Mouse (Mus musculus) NIH3T3 (cell line): Measurements from ENCODE around the gene Olfm2.

Experiments used
- DNase-seq: peaks from one replicate; pipeline ENCODE4 v3.0.0-alpha.2; 2012; ENCODE audit warnings: low read depth

Olfm2 gene

DNA sequence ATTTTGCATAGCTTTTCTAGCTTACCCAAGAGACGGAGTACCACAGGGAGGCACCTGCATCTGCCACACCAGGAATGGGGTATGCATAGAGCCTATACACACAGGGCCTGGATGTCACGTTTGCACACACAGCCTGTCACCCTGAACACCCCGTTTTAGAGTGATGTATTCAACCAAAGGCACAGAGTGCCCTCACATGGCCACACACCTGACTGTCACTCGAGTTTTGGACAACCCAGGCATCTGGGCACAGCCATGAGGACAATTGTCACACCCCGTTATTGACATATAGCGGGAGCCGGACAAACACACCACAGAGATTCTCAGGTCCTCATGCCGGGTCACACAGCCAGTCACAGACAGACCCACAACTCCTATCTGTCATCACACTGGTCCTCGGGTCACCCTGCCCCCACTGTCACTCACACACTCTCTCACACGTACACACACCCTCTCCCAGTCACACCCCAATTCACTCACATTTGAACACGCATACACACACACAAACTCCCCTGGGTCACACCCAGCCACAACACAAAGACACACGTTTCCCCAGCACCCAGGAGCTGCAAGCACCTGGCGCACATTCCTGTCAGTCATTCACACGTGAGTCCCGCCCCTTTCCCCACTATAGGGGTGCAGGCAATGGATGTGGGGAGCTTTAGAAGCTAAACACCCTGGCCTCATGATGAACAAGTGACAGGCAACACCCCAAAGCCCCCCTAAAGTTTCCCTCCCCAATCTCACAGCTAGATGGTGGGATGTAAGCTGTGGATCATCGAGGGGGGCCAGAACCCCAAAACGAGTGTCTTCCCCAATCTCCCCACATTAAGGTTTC, 801 bp downstream of the Olfm2 start:
- DNase-seq = no peak

- peak; percentile 13 for DNase-seq
Observed at GRCm38 (mm10) chr9:20743946-20744738, 2.0 kb downstream of the Olfm2 start.

DNA sequence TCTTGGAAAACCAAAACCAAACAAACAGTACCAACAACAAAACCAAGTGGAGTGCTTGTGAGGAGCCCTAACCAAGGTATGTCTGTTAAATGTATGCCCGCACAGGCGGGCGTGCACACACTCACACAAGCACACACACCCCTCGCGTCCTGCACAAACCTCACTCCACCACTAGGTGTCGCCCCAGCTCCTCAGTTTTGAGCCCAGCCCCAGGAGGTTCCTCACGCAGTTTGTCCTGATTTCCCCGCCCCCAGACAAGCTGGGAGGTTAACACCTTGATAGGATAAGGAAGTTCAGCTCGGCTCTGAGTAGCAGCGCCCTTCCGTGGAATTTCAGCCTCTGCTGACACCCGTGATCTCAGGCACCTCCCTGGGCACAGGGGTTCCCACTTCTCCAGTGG, 5.7 kb downstream of the Olfm2 start:
- peak; percentile 91 for DNase-seq

- peak; percentile 73 for DNase-seq
Observed at GRCm38 (mm10) chr9:20738251-20738999, 7.7 kb downstream of the Olfm2 start.

DNA sequence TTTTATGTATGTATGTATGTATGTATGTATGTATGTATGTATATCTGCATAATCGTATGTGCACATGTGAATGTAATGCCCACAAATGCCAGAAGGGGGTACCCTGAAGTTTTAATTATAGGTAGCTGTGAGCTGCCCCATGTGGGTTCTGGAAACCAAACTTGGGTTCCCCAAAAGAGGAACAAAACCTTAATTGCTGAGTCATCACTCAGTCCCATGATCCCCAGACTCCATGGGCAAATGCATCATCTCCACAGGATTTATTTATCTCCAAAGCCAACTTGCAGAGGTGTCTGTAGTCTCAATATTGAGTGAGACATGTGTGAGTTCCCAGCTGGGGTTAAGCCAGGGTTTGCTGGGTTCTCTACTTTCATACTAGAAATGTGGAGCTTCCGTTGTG, 8.9 kb downstream of the Olfm2 start:
- DNase-seq = no peak

GRCm38 (mm10) chr9:20734692-20735091, 11.5 kb downstream of the Olfm2 start:
- DNase-seq = no peak

DNA sequence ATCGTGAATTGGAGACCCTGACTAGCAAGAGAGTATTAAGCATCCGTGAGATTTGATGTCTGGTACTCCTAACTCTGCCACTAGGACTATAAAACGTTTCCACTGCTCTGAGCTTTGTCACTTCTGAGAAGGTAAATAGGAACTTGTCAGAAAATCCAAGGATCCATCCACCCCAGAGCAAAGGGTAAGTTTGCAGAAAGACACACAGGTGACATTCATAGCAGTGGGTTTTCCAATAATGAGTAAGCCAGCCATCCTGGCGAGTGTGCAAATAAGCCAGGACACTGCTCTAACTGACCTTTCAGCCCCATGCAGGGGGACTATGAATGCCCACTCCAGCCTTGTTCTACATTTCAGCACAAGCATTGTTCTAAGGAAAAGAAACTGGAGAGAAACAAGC, 14.4 kb downstream of the Olfm2 start:
- DNase-seq = no peak

GRCm38 (mm10) chr9:20729451-20729850, 16.7 kb downstream of the Olfm2 start:
- peak; percentile 37 for DNase-seq

GRCm38 (mm10) chr9:20727601-20728113, 18.5 kb downstream of the Olfm2 start:
- DNase-seq = no peak

GRCm38 (mm10) chr9:20726859-20727600, 19.1 kb downstream of the Olfm2 start:
- no peak for DNase-seq

GRCm38 (mm10) chr9:20726134-20726858, 19.9 kb downstream of the Olfm2 start:
- DNase-seq = no peak

DNA sequence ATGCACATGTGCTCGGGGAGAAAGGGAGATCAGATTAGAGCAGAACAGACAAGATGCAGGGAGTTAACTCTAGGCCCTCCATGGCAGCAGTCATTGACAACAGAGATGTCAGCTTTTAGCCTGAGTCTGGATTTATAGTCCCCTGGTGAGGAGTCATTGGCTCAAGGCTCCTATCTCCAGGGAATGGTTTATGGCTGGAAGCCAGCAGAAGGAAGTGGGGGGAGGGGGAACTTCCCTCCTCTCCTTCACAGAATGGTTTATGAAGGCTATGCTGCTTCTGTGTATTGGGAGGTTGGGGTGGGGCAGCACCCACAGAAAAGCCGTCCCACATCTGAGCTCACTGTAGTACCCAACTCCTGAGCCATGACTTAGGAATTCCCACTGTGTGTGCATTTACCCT, 24.6 kb downstream of the Olfm2 start:
- peak; percentile 35 for DNase-seq

DNA sequence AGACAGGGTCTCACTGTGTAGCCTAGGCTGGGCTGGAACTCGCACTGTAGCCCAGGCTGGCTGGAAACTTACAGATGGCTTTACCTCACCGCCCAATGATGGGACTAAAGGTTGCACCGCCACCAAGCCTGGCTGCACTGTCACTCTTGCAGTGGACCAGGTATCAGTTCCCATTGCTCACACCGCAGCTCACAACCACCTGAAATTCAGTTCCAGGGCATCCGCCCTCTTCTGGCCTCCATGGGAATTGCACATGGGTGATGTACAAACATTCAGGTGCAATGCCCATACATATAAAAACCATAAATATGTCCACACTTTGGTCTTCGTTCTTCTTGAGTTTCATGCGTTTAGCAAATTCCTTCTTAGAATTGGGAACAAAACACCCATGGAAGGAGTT, 30.8 kb downstream of the Olfm2 start:
- DNase-seq = peak; percentile 10

- no peak for DNase-seq
Observed at GRCm38 (mm10) chr9:20713478-20713987, 32.6 kb downstream of the Olfm2 start.

GRCm38 (mm10) chr9:20712934-20713477, 33.1 kb downstream of the Olfm2 start:
- DNase-seq = no peak

GRCm38 (mm10) chr9:20710471-20710870, 35.7 kb downstream of the Olfm2 start:
- DNase-seq = peak; percentile 75

- no peak for DNase-seq
Observed at GRCm38 (mm10) chr9:20705981-20706380, 40.2 kb downstream of the Olfm2 start.

DNA sequence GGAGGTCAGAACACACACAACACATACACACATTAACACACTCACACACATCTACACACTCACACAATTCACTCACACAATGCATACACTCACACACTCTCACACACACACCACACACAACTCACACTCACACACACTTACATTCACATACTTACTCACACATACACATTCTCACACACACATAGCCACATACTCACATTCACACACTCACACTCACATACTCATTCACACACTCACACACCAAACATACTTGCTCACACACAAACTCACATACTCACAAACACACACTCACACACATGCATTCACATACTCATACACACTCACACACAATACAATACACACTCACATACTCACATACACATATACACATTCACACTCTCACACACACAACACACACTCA, 40.7 kb downstream of the Olfm2 start:
- DNase-seq = no peak

DNA sequence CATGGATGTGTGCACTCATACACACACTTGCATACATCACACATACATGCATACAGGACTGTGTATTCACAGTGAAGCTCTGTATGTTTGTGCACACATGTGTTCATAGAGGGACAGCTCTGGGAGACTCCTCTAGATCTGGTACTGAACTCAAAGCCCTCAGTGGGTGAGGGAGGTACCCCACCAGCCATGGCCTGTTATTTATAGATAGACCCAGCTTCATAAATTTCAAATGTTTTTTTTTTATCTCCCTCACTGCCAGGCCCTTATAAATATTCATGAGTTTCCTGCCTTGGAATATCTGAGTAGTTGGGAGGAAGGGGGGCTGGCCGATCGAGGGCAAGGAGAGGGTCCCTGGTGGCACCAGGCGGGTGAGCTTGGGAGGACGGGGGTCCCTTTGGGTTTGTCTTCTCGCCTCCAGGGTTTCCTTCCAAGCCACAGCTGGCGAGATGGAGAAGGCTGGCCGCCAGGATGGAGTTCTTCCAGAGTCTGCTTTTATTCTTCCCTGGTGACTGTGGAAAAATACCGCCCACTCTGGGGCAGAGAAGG, 42.2 kb downstream of the Olfm2 start:
- DNase-seq = no peak

DNA sequence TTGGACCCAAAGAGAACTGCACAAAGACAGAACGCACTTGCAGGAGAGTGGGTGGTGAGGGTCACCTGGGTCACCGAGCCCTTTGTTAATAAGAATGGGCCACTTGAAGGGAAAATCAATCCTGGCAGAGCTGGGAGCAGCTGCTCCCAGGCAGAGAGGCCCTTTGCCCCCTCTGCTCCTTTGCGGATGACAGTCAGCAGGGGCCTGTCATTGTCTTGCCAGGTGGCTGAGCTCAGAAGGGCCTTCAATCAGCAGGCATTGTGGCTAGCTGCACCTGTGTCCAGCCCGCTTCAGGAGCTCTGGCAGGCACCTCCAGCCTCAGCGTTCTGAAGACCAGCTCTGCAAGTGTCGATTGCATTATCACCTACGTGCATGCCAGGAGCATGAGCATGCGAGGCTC, 48.7 kb downstream of the Olfm2 start:
- no peak for DNase-seq
